Mouse (Mus musculus) stomach, embryonic 16.5 days (tissue): ENCODE data around the gene Noa1. TPM values are rescaled to one million over a fixed set of nuclear protein-coding genes. Genes with fewer than 3 reads are reported as not detected.

Source experiments
- ATAC-seq: fragments of 200-750 bp; cut with Nextera tagmentation; 2 replicates; pipeline ENCODE4 v1.8.0; 2017; ENCODE audit warnings: moderate number of reproducible peaks, moderate TSS enrichment; ENCODE audit not compliant: insufficient read depth, low FRiP score
- H3K27ac ChIP-seq: fragments of 300-500 bp; sonication (generic); 2 replicates; pipeline ENCODE4 v1.5.1; 2014; ENCODE audit warnings: low read length
- H3K27me3 ChIP-seq: fragments of 300-500 bp; sonication (generic); 2 replicates; pipeline ENCODE4 v1.6.1; 2014; ENCODE audit warnings: low read length, control low read depth, mixed read lengths; ENCODE audit not compliant: control insufficient read depth, insufficient read depth
- H3K36me3 ChIP-seq: fragments of 300-500 bp; sonication (generic); 2 replicates; pipeline ENCODE4 v1.6.1; 2014; ENCODE audit warnings: low read length; ENCODE audit not compliant: control insufficient read depth, insufficient read depth
- H3K4me1 ChIP-seq: fragments of 300-500 bp; sonication (generic); 2 replicates; pipeline ENCODE4 v1.6.1; 2014; ENCODE audit warnings: low read length, control low read depth, mixed read lengths; ENCODE audit not compliant: control insufficient read depth, insufficient read depth
- H3K4me2 ChIP-seq: fragments of 300-500 bp; sonication (generic); 2 replicates; pipeline ENCODE4 v1.6.1; 2014; ENCODE audit warnings: low read depth, low read length, mixed read lengths
- H3K4me3 ChIP-seq: fragments of 300-500 bp; sonication (generic); replicated peaks from 2 replicates; pipeline ENCODE4 v1.5.1; 2014; ENCODE audit warnings: mild to moderate bottlenecking, low read length
- H3K9ac ChIP-seq: fragments of 300-500 bp; sonication (generic); 2 replicates; pipeline ENCODE4 v1.6.1; 2014; ENCODE audit warnings: low read length
- H3K9me3 ChIP-seq: fragments of 300-500 bp; sonication (generic); replicated peaks from 2 replicates; pipeline ENCODE4 v1.6.1; 2016; ENCODE audit warnings: low read length, control low read depth; ENCODE audit not compliant: control insufficient read depth
- WGBS: fragments of 180-500 bp; shearing (Covaris S2); extraction: QIAGEN DNeasy Blood & Tissue Kit; methylation state at CpG from one replicate; pipeline ENCODE4 v1.1.7; 2014; 5-methylcytosine and 5-hydroxymethylcytosine counted together
- microRNA-seq: library from miRNA; unstranded; fragments of <30 nt; microRNA quantifications from one replicate; pipeline ENCODE4, GENCODE M21; 2016
- polyA plus RNA-seq: library from polyadenylated mRNA; unstranded; fragments of >200 nt; fragmentation: Nextera tagmentation; extraction: Ambion mirVana; gene quantifications from 2 replicates; pipeline ENCODE4 v1.2.1, GENCODE M21; 2015

Gene Noa1
- polyA plus RNA-seq, 1 experiment from 2014 or later: 23.2 TPM

GRCm38 (mm10) chr5:77251656-77252055, 58.2 kb downstream of the Noa1 start:
- no peak for ATAC-seq
- H3K27me3 ChIP-seq: no peaks in the 10 kb centered on the region

GRCm38 (mm10) chr5:77250083-77250482, 59.8 kb downstream of the Noa1 start:
- Histone ChIP-seq H3K27ac (no peak overlapping the region), H3K36me3 (no peaks in the 10 kb centered on the region), H3K4me3 (no peak overlapping the region), H3K27me3 (no peaks in the 10 kb centered on the region), H3K9ac (no peak overlapping the region), H3K4me1 (0 out of 2 replicates have a peak, but pooled peaks cover 2% of the 10 kb centered on the region), H3K4me2 (no peak overlapping the region), H3K9me3 (no peaks in the 10 kb centered on the region)
- 71% methylated on average over 9 of the region's 9 CpGs for WGBS
- no peak for ATAC-seq

More at GRCm38 (mm10) chr5:77251656-77252055, 58.2 kb downstream of the Noa1 start:
- H3K4me2 ChIP-seq: no peak overlapping the region
- H3K4me3 ChIP-seq: no peak overlapping the region
- no peaks in the 10 kb centered on the region for H3K9me3 ChIP-seq
- no peak overlapping the region for H3K9ac ChIP-seq
- no peak overlapping the region for H3K27ac ChIP-seq
- WGBS: 32% methylated on average over 5 of the region's 5 CpGs
- no peaks in the 10 kb centered on the region for H3K4me1 ChIP-seq
- H3K36me3 ChIP-seq: no peaks in the 10 kb centered on the region

DNA sequence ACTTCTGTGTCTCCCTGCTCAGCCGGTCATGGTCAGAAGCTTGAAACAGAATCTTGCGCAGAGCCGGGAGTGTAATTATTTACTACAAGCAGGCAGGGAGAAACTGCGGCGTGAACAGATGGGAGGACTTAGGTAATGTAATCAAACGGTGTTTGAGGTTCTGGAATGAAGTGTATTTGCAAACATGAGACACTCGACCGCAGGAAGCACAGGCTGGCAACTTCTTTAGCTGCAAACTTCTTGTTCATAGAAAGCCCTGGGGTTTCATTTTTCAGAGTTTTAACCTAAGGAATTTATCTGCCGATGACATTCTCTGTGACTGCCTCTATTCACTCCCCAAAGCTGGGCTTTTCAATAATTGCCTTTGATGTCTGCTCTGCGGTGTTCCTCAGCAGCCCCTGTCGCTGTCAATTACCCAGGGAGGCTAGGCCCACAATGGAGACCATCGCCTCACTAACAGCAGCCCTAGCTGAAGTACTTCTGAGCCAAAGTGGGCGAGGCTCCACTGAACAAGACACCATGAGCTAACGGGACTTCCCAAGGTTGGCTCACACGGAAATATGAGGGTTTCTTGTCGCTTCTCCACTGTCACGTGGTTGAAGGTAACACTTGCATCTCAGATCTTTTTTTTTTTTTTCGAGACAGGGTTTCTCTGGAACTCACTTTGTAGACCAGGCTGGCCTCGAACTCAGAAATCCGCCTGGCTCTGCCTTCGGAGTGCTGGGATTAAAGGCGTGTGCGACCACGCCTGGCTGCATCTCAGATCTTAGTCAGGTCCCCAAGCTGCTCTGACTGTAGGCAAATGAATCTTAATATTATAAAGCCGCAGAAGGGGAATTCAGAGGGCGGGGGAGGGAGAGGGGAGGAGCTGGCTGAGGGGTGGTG, 63.9 kb downstream of the Noa1 start:
- Histone ChIP-seq H3K9me3 (no peaks in the 10 kb centered on the region), H3K27me3 (no peaks in the 10 kb centered on the region), H3K4me1 (0 out of 2 replicates have a peak, but pooled peaks cover 2% of the 10 kb centered on the region), H3K4me2 (peak overlapping the region; percentile 50), H3K36me3 (no peaks in the 10 kb centered on the region), H3K4me3 (peak overlapping the region; percentile 40), H3K9ac (peak overlapping the region; percentile 50; the same call in 1 of the 2 replicates), H3K27ac (no peak overlapping the region)
- ATAC-seq: peak; percentile 46; the same call in 1 of the 2 replicates
- 26% methylated on average over 26 of the region's 26 CpGs for WGBS

DNA sequence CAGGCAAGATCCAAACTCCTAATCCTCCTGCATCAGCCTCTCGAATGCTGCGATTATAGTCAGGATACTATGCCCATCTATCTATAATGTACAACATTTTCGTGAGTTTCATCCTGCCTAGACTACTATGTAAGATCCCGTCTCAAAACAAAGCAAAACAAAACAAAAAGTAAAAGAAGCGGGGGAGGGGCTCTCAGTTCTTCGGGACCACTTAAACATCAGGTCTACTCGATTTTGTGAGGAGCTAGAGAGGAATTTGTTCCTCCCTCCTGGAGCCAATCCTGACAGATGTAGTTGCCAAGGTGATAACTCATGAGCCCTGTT, 64.5 kb downstream of the Noa1 start:
- Histone ChIP-seq H3K4me1 (0 out of 2 replicates have a peak, but pooled peaks cover 2% of the 10 kb centered on the region), H3K36me3 (no peaks in the 10 kb centered on the region), H3K27me3 (no peaks in the 10 kb centered on the region), H3K4me2 (peak overlapping the region; percentile 50), H3K27ac (no peak overlapping the region), H3K9ac (peak overlapping the region; percentile 45; the same call in 1 of the 2 replicates), H3K4me3 (peak overlapping the region; percentile 40), H3K9me3 (no peaks in the 10 kb centered on the region)
- 30% methylated on average over 7 of the region's 7 CpGs for WGBS
- ATAC-seq: no peak

- Histone ChIP-seq H3K9me3 (no peaks in the 10 kb centered on the region), H3K4me3 (no peak overlapping the region), H3K4me1 (0 out of 2 replicates have a peak, but pooled peaks cover 2% of the 10 kb centered on the region), H3K4me2 (no peak overlapping the region), H3K9ac (no peak overlapping the region), H3K27ac (no peak overlapping the region), H3K36me3 (no peaks in the 10 kb centered on the region), H3K27me3 (no peaks in the 10 kb centered on the region)
- ATAC-seq: no peak
- WGBS: 43% methylated on average over 8 of the region's 8 CpGs
These were observed 65.4 kb downstream of the Noa1 start for GRCm38 (mm10) chr5:77244331-77244987.

Small RNA genes within 50 kb of the gene (microRNA-seq; reads per million reads assigned to microRNA genes)
- gene Mir5098: not detected

Other genes starting within 250 kb of the Noa1 start
- gene Hopx, start 195.0 kb downstream of the Noa1 start, polyA plus RNA-seq: 6.9 and 11.2 TPM in 2 replicates
- gene Spink2, start 98.6 kb downstream of the Noa1 start, polyA plus RNA-seq: 1.3 and 3.2 TPM in 2 replicates
- gene Rest, start 44.6 kb downstream of the Noa1 start, polyA plus RNA-seq: 21.3 and 22.5 TPM in 2 replicates
- 51.1 and 52.8 TPM in 2 replicates for gene Polr2b, start 63 bp upstream of the Noa1 start, polyA plus RNA-seq
- gene Igfbp7, start 98.0 kb upstream of the Noa1 start, polyA plus RNA-seq: 178 and 180 TPM in 2 replicates